In the genomic region with DNA sequence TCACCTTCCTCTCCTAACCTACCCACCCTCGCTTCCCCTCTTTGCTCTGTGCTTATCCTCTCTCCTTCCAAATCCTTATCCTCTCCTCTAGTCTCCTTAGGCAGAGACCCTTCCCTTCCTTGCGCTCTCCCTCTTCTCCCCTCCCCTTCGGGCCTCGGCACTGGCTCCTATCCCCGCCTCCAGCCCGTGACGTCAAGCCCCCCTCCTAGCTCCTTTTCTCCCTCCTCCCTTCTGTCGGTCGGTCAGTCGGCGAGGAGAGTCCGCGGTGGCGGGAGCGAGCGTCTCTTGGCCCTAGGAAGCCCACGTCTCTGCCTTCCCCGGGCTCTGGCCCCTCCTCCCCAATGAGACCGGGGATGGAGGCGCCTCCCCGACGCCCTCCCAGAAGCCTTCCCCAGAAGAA, we compare ENCODE assay signal across 8 mouse cellular contexts. TPM values are rescaled to one million over a fixed set of nuclear protein-coding genes. Genes with fewer than 3 reads are reported as not detected.
DNase-seq lines count a peak whose midpoint lies in the region; ATAC-seq lines count a peak whose summit lies in the region.

No protein-coding gene starts in this region.

- peak overlapping the region; percentile 91 for H3K9ac ChIP-seq in hindbrain, embryonic 16.5 days (ENCODE audit: low read depth, low read length)

- peaks cover 41% of the 10 kb centered on the region for H3K4me1 ChIP-seq in hindbrain, embryonic 16.5 days (ENCODE audit: control insufficient read depth, insufficient read depth, low read depth, low read length)

- H3K4me2 ChIP-seq in hindbrain, embryonic 16.5 days (ENCODE audit: low read length), result peak overlapping the region; percentile 86

- H3K36me3 ChIP-seq in hindbrain, embryonic 16.5 days (ENCODE audit: control insufficient read depth, insufficient read depth, low read length), result 0 out of 2 replicates have a peak, but pooled peaks cover 10% of the 10 kb centered on the region

- no peaks in the 10 kb centered on the region for H3K27me3 ChIP-seq in hindbrain, embryonic 16.5 days (replicated peaks; ENCODE audit: control insufficient read depth, insufficient read depth, low read length)

- no peaks in the 10 kb centered on the region for H3K9me3 ChIP-seq in hindbrain, embryonic 16.5 days (ENCODE audit: control insufficient read depth, low read length)

- DNase-seq in adrenal gland, adult 18-20 months (ENCODE audit: low spot score in 2 of 2), result peak; percentile 82 to 83
- peak; percentile 41 to 46 for DNase-seq in gastrocnemius, adult 8-10 months (ENCODE audit: low spot score in 2 of 2)
- peak; percentile 96 to 98 for DNase-seq in left cerebral cortex, adult 18-20 months (ENCODE audit: low spot score in 2 of 2)
- DNase-seq in lung, postnatal 25 days (ENCODE audit: low spot score), result peak; percentile 69
- peak; percentile 91 for DNase-seq in retina, postnatal 1 day
- peak; percentile 61 to 78 for DNase-seq in urinary bladder, postnatal 4 days (ENCODE audit: low spot score in 2 of 2)

- H3K27ac ChIP-seq in hindbrain, embryonic 16.5 days (ENCODE audit: low read depth, low read length), result peak overlapping the region; percentile 87

- 1% methylated on average over 21 of the region's 22 CpGs for WGBS in hindbrain, embryonic 16.5 days

- peak overlapping the region; percentile 60 for H3K4me3 ChIP-seq in hindbrain, embryonic 16.5 days (ENCODE audit: low read length)

- peak; percentile 12; the same call in 1 of the 2 replicates for ATAC-seq in common myeloid progenitor, adult 5-6 weeks (replicated peaks; ENCODE audit: low read depth, poor library complexity, severe bottlenecking)
- ATAC-seq in hindbrain, embryonic 16.5 days, result peak; percentile 74

RNA-seq across cellular contexts. Expression of a gene that starts 4.6 kb away (rescaled TPM):
- 10 to 100 TPM; 23.3 to 28.6 TPM for total RNA-seq in adrenal gland, adult 18-20 months (2021)
- total RNA-seq in common myeloid progenitor, adult 5-6 weeks (2017), result 1.3 and 3.5 TPM in 2 replicates
- 1 to 10 TPM; 3.1 to 6.8 (median 6.4) TPM for total RNA-seq in gastrocnemius, adult 8-10 months (2022)
- 82.9 and 85.5 TPM in 2 replicates for polyA plus RNA-seq in hindbrain, embryonic 16.5 days (2015; fragmentation: Nextera tagmentation; extraction: Ambion mirVana)
- total RNA-seq in left cerebral cortex, adult 18-20 months (2021), result 100 to 1,000 TPM; 685 to 702 TPM

RNA-seq across cellular contexts. Expression of a gene that starts 27.2 kb away (rescaled TPM):
- total RNA-seq in adrenal gland, adult 18-20 months (2021), result not detected
- total RNA-seq in common myeloid progenitor, adult 5-6 weeks (2017), result not detected in 2 replicates
- not detected for total RNA-seq in gastrocnemius, adult 8-10 months (2022)
- polyA plus RNA-seq in hindbrain, embryonic 16.5 days (2015; fragmentation: Nextera tagmentation; extraction: Ambion mirVana), result 1.6 and 1.9 TPM in 2 replicates
- 10 to 100 TPM; 21.3 to 24.8 TPM for total RNA-seq in left cerebral cortex, adult 18-20 months (2021)

RNA-seq across cellular contexts. Expression of a gene that starts 37.9 kb away (rescaled TPM):
- total RNA-seq in adrenal gland, adult 18-20 months (2021), result not detected
- total RNA-seq in common myeloid progenitor, adult 5-6 weeks (2017), result not detected in 2 replicates
- not detected for total RNA-seq in gastrocnemius, adult 8-10 months (2022)
- 0.09 TPM in 1 of 2 replicates, not detected in the other for polyA plus RNA-seq in hindbrain, embryonic 16.5 days (2015; fragmentation: Nextera tagmentation; extraction: Ambion mirVana)
- not detected for total RNA-seq in left cerebral cortex, adult 18-20 months (2021)

RNA-seq across cellular contexts. Expression of a gene that starts 47.7 kb away (rescaled TPM):
- total RNA-seq in adrenal gland, adult 18-20 months (2021), result not detected
- not detected in 2 replicates for total RNA-seq in common myeloid progenitor, adult 5-6 weeks (2017)
- total RNA-seq in gastrocnemius, adult 8-10 months (2022), result not detected
- not detected in 2 replicates for polyA plus RNA-seq in hindbrain, embryonic 16.5 days (2015; fragmentation: Nextera tagmentation; extraction: Ambion mirVana)
- total RNA-seq in left cerebral cortex, adult 18-20 months (2021), result not detected

RNA-seq across cellular contexts. Expression of a gene that starts 49.4 kb away (rescaled TPM):
- total RNA-seq in adrenal gland, adult 18-20 months (2021), result 1 to 10 TPM; 2.5 to 3.5 TPM
- total RNA-seq in common myeloid progenitor, adult 5-6 weeks (2017), result 1.1 and 2.9 TPM in 2 replicates
- total RNA-seq in gastrocnemius, adult 8-10 months (2022), result under 1 TPM in 3 of 4 experiments, not detected in 1; 0.12 to 0.38 (median 0.27) TPM
- 206 and 224 TPM in 2 replicates for polyA plus RNA-seq in hindbrain, embryonic 16.5 days (2015; fragmentation: Nextera tagmentation; extraction: Ambion mirVana)
- 10 to 100 TPM; 12.2 to 12.3 TPM for total RNA-seq in left cerebral cortex, adult 18-20 months (2021)

Comparison
In these comparisons a context has a peak if more than half of its experiments do, and no peak if none do; other contexts are left out.
1. Peak in every context shown above with its lines: DNase-seq, ATAC-seq, H3K4me3 ChIP-seq and H3K27ac ChIP-seq.
2. DNase-seq: peak in every context shown above with its lines; median percentile 97 in left cerebral cortex, adult 18-20 months; 91 in retina, postnatal 1 day; 82 in adrenal gland, adult 18-20 months; 70 in urinary bladder, postnatal 4 days; 69 in lung, postnatal 25 days; 44 in gastrocnemius, adult 8-10 months.
3. RNA of a gene that starts 4.6 kb away (total RNA-seq): 685 to 702 TPM in left cerebral cortex, adult 18-20 months; 23.3 to 28.6 TPM in adrenal gland, adult 18-20 months, 3.1 to 6.8 TPM in gastrocnemius, adult 8-10 months and 1.3 to 3.5 TPM in common myeloid progenitor, adult 5-6 weeks; every median in the first group is over 10 times any median in the second.
4. RNA of a gene that starts 27.2 kb away (total RNA-seq): 21.3 to 24.8 TPM in left cerebral cortex, adult 18-20 months; not detected in adrenal gland, adult 18-20 months, not detected in common myeloid progenitor, adult 5-6 weeks and not detected in gastrocnemius, adult 8-10 months; every median in the first group is over 10 times any median in the second.